Mouse (Mus musculus) E14TG2a.4 (cell line): ENCODE data around the gene H2-Eb2.

ENCODE experiments used
- H3K27me3 ChIP-seq: 2 replicates; pipeline ENCODE4 v1.6.1; 2014; ENCODE audit warnings: low read length, control low read depth; ENCODE audit not compliant: insufficient read depth
- H3K36me3 ChIP-seq: 2 replicates; pipeline ENCODE4 v1.6.1; 2014; ENCODE audit warnings: low read length, control low read depth; ENCODE audit not compliant: insufficient read depth
- H3K4me1 ChIP-seq: replicated peaks from 2 replicates; pipeline ENCODE4 v1.6.1; 2014; ENCODE audit warnings: low read depth, low read length, control low read depth
- H3K4me3 ChIP-seq: replicated peaks from 2 replicates; pipeline ENCODE4 v1.5.1; 2014; ENCODE audit warnings: mild to moderate bottlenecking, low read length
- H3K9me3 ChIP-seq: 2 replicates; pipeline ENCODE4 v1.6.1; 2014; ENCODE audit warnings: low read length, control low read depth
- CTCF ChIP-seq: conservative IDR thresholded peaks from 2 replicates; pipeline ENCODE4 v1.5.1; 2014; ENCODE audit warnings: low read length
- NANOG ChIP-seq: IDR thresholded peaks from 2 replicates; pipeline ENCODE4 v1.6.1; 2014; ENCODE audit warnings: borderline replicate concordance, low read length, mixed read lengths
- POU5F1 ChIP-seq: IDR thresholded peaks from 2 replicates; pipeline ENCODE4 v1.6.1; 2014; ENCODE audit warnings: low read length, borderline replicate concordance

H2-Eb2 gene

GRCm38 (mm10) chr17:34300691-34301566 is 24.5 kb upstream of the H2-Eb2 start:
- TF ChIP-seq POU5F1 (no peak), NANOG (no peak), CTCF (no peak)
- H3K9me3 ChIP-seq: no peaks in the 10 kb centered on the region
- H3K36me3 ChIP-seq: no peaks in the 10 kb centered on the region
- H3K27me3 ChIP-seq: peaks cover 17% of the 10 kb centered on the region; the same call in 1 of the 2 replicates
- peaks cover 12% of the 10 kb centered on the region for H3K4me1 ChIP-seq
- no peak overlapping the region for H3K4me3 ChIP-seq

GRCm38 (mm10) chr17:34301670-34302190 is 23.7 kb upstream of the H2-Eb2 start:
- TF ChIP-seq POU5F1 (no peak), CTCF (no peak), NANOG (no peak)
- Histone ChIP-seq H3K4me1 (peaks cover 8% of the 10 kb centered on the region), H3K9me3 (no peaks in the 10 kb centered on the region), H3K36me3 (no peaks in the 10 kb centered on the region), H3K4me3 (no peak overlapping the region), H3K27me3 (peaks cover 10% of the 10 kb centered on the region; the same call in 1 of the 2 replicates)

- 0 out of 2 replicates have a peak, but pooled peaks cover 3% of the 10 kb centered on the region for H3K27me3 ChIP-seq
- peaks cover 8% of the 10 kb centered on the region for H3K4me1 ChIP-seq
- H3K4me3 ChIP-seq: no peak overlapping the region
- TF ChIP-seq NANOG (no peak), CTCF (no peak), POU5F1 (no peak)
- H3K36me3 ChIP-seq: no peaks in the 10 kb centered on the region
- no peaks in the 10 kb centered on the region for H3K9me3 ChIP-seq
These were observed 21.7 kb upstream of the H2-Eb2 start for GRCm38 (mm10) chr17:34303789-34304188.

- no peak for TF ChIP-seq NANOG
- no peak for TF ChIP-seq POU5F1
- no peak for TF ChIP-seq CTCF
- H3K4me3 ChIP-seq: no peak overlapping the region
These were observed 20.7 kb upstream of the H2-Eb2 start for GRCm38 (mm10) chr17:34304751-34305150.

GRCm38 (mm10) chr17:34305380-34306030 is 20.0 kb upstream of the H2-Eb2 start, which contains the start of gene H2-Eb1:
TSS of gene H2-Eb1 (plus strand) at chr17:34305867.
- H3K4me1 ChIP-seq: peaks cover 3% of the 10 kb centered on the region; the same call in 1 of the 2 replicates
- H3K36me3 ChIP-seq: no peaks in the 10 kb centered on the region
- H3K27me3 ChIP-seq: 0 out of 2 replicates have a peak, but pooled peaks cover 3% of the 10 kb centered on the region
- no peak within 1 kb of the TSS for H3K4me3 ChIP-seq
- H3K9me3 ChIP-seq: peaks cover 14% of the 10 kb centered on the region
- TF ChIP-seq POU5F1: no peak
- TF ChIP-seq CTCF: no peak
- no peak for TF ChIP-seq NANOG

More at GRCm38 (mm10) chr17:34304751-34305150, 20.7 kb upstream of the H2-Eb2 start:
- H3K4me1 ChIP-seq: peaks cover 3% of the 10 kb centered on the region; the same call in 1 of the 2 replicates
- H3K36me3 ChIP-seq: no peaks in the 10 kb centered on the region
- peaks cover 6% of the 10 kb centered on the region for H3K9me3 ChIP-seq
- 0 out of 2 replicates have a peak, but pooled peaks cover 3% of the 10 kb centered on the region for H3K27me3 ChIP-seq

GRCm38 (mm10) chr17:34306407-34306806 is 19.1 kb upstream of the H2-Eb2 start:
- Histone ChIP-seq H3K27me3 (0 out of 2 replicates have a peak, but pooled peaks cover 3% of the 10 kb centered on the region), H3K4me3 (no peak overlapping the region), H3K9me3 (peaks cover 23% of the 10 kb centered on the region), H3K36me3 (no peaks in the 10 kb centered on the region), H3K4me1 (peaks cover 3% of the 10 kb centered on the region; the same call in 1 of the 2 replicates)
- TF ChIP-seq POU5F1: no peak
- TF ChIP-seq NANOG: no peak
- no peak for TF ChIP-seq CTCF

GRCm38 (mm10) chr17:34307216-34307615 is 18.2 kb upstream of the H2-Eb2 start:
- H3K9me3 ChIP-seq: peaks cover 29% of the 10 kb centered on the region
- TF ChIP-seq CTCF: no peak
- no peak for TF ChIP-seq NANOG
- TF ChIP-seq POU5F1: no peak
- peaks cover 3% of the 10 kb centered on the region; the same call in 1 of the 2 replicates for H3K4me1 ChIP-seq
- no peak overlapping the region for H3K4me3 ChIP-seq
- 0 out of 2 replicates have a peak, but pooled peaks cover 3% of the 10 kb centered on the region for H3K27me3 ChIP-seq
- no peaks in the 10 kb centered on the region for H3K36me3 ChIP-seq

- Histone ChIP-seq H3K4me3 (no peak overlapping the region), H3K36me3 (no peaks in the 10 kb centered on the region), H3K9me3 (peaks cover 29% of the 10 kb centered on the region), H3K4me1 (peaks cover 3% of the 10 kb centered on the region; the same call in 1 of the 2 replicates), H3K27me3 (0 out of 2 replicates have a peak, but pooled peaks cover 3% of the 10 kb centered on the region)
- TF ChIP-seq NANOG: no peak
- no peak for TF ChIP-seq POU5F1
- TF ChIP-seq CTCF: no peak
These were observed 17.3 kb upstream of the H2-Eb2 start for GRCm38 (mm10) chr17:34308161-34308560.
